Mouse (Mus musculus): Measurements from ENCODE around the gene Ms4a4a.

Gene Ms4a4a

GRCm38 (mm10) chr19:11435058-11435834, 59.9 kb downstream of the Ms4a4a start:
- no peak for DNase-seq

Data from cerebellum, adult 9-11 months (tissue).